Mouse (Mus musculus): ENCODE measurements around the gene Ncapd2. TPM values are rescaled to one million over a fixed set of nuclear protein-coding genes. Genes with fewer than 3 reads are reported as not detected.

Ncapd2 gene
- polyA plus RNA-seq, 1 experiment from 2014 or later, result 66.1 TPM

DNA sequence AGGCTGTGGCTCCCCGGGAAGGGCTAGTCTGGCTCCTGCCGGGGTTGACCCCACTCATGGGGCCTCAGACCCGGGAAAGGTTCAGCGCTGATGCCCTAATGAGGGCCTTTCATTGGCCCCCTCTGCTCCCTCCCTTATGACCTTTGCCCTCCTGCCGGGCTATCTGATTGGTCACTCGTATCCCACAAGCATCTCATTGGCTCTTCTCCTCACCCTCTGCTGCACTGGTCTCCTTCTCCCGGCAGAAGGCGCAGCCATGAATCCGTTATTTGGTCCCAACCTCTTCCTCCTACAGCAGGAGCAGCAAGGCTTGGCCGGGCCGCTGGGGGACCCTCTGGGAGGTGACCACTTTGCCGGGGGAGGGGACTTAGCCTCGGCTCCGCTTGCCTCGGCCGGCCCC lies 46.5 kb downstream of the Ncapd2 start, which contains the start of gene Iffo1:
Gene Iffo1 (plus strand): TSS at position 241 of the 400 bp plus-strand sequence.
- H3K9me3 ChIP-seq (replicated peaks), result no peaks in the 10 kb centered on the region
- H3K9ac ChIP-seq, result peak within 1 kb of the TSS; percentile 81
- H3K4me1 ChIP-seq (replicated peaks), result peaks cover 52% of the 10 kb centered on the region
- peak within 1 kb of the TSS; percentile 74 for H3K4me3 ChIP-seq
- WGBS, result 1% methylated on average over 16 of the region's 16 CpGs
- ATAC-seq (replicated peaks; ENCODE audit: insufficient number of reproducible peaks, insufficient read depth, low FRiP score, low read depth), result peak; percentile 77
- H3K36me3 ChIP-seq, result peaks cover 32% of the 10 kb centered on the region
- H3K4me2 ChIP-seq, result peak within 1 kb of the TSS; percentile 75
- H3K27ac ChIP-seq, result peak within 1 kb of the TSS; percentile 95
- H3K27me3 ChIP-seq, result no peaks in the 10 kb centered on the region

DNA sequence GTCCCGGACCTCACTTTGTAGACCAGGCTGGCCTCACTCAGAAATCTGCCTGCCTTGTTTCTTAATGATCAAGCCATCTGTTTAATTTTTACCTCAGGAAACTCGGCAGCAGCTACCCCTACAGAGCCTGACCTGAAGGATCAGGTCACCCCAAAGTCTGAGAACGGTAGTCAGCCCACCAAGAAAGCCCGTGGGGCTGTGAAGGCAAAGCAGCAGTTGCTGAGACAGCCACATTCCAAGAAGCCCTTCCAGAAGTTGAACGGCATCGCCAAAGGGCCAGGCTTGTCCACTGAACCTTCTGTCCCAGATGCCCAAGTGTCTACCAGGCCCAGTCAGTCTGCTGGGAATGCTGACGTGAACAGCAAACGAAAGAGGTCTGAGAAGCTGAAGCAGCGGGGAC lies 47.6 kb downstream of the Ncapd2 start:
- peaks cover 43% of the 10 kb centered on the region for H3K36me3 ChIP-seq
- 81% methylated on average over 9 of the region's 9 CpGs for WGBS
- no peak overlapping the region for H3K4me3 ChIP-seq
- no peak overlapping the region for H3K27ac ChIP-seq
- no peak overlapping the region for H3K4me2 ChIP-seq
- no peak overlapping the region for H3K9ac ChIP-seq
- no peaks in the 10 kb centered on the region for H3K9me3 ChIP-seq (replicated peaks)
- peaks cover 42% of the 10 kb centered on the region for H3K4me1 ChIP-seq (replicated peaks)
- no peak for ATAC-seq (replicated peaks; ENCODE audit: insufficient number of reproducible peaks, insufficient read depth, low FRiP score, low read depth)
- H3K27me3 ChIP-seq, result no peaks in the 10 kb centered on the region

DNA sequence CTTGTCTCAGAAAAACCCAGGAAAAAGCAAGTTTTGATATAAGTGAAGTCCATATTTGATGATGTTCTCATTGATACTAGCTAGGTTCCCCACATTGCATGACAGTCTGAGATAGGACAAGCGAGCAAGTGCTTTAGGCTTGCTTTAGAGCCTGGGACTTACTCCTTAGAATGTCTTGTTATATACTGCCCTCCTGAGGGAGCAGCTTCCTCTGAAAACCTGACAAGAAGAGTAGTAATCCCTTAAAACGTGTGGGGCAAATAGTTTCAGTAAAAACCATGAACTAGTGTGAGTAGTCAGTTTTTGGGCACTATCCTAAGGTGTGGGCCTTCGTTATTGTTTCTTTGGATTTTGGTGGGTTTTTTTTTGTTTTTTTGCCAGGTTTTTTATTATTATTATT lies 48.4 kb downstream of the Ncapd2 start:
- H3K9me3 ChIP-seq (replicated peaks), result no peaks in the 10 kb centered on the region

DNA sequence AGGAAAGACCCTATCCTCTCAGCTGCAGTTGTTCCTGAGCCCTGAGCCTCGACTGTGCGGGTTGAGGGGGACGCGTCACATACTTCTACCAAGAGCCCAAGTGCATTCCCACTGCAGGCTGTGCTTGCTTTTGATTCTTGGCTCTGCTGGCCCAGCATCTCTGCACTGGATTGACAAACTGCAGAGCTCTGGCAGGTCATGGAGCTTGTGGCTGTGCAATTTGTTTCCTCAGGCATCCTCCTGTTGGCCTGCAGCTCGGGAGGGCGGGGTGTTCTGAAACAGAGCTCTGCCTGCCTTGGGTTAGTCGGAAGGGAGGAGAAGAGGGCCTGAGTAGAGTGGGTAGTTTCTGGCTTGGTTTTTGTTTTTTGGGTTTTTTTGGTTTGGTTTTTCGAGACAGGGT lies 49.1 kb downstream of the Ncapd2 start:
- Histone ChIP-seq H3K27me3 (no peaks in the 10 kb centered on the region), H3K4me3 (no peak overlapping the region), H3K27ac (no peak overlapping the region), H3K9me3 (replicated peaks) (no peaks in the 10 kb centered on the region), H3K9ac (no peak overlapping the region), H3K4me2 (no peak overlapping the region), H3K36me3 (peaks cover 57% of the 10 kb centered on the region), H3K4me1 (replicated peaks) (peaks cover 27% of the 10 kb centered on the region)
- no peak for ATAC-seq (replicated peaks; ENCODE audit: insufficient number of reproducible peaks, insufficient read depth, low FRiP score, low read depth)
- 88% methylated on average over 8 of the region's 8 CpGs for WGBS

More for the DNA sequence above, 48.4 kb downstream of the Ncapd2 start:
- Histone ChIP-seq H3K4me3 (no peak overlapping the region), H3K4me1 (replicated peaks) (peaks cover 34% of the 10 kb centered on the region), H3K9ac (no peak overlapping the region), H3K27me3 (no peaks in the 10 kb centered on the region), H3K36me3 (peaks cover 50% of the 10 kb centered on the region), H3K27ac (no peak overlapping the region), H3K4me2 (no peak overlapping the region)
- WGBS, result 74% methylated on average over 3 of the region's 3 CpGs
- ATAC-seq (replicated peaks; ENCODE audit: insufficient number of reproducible peaks, insufficient read depth, low FRiP score, low read depth), result no peak

DNA sequence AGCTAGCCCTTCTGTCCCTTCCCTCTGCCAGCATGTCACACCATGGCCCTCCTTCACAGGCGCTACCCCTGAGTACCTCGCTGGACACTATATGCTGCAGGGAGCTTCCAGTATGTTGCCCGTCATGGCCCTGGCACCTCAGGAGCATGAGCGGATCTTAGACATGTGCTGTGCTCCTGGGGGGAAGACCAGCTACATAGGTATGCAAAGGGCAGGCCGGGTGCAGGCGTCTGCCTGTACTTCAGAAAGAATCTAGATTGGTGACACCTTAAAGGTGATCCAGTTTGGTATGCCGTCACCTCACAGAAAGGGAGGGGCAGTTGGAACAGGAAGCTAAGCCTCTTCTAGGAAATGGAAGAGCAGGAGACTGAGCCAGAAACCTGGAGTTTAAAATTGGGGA lies 51.8 kb downstream of the Ncapd2 start:
- Histone ChIP-seq H3K4me3 (no peak overlapping the region), H3K9ac (no peak overlapping the region), H3K4me1 (replicated peaks) (peaks cover 5% of the 10 kb centered on the region), H3K27ac (no peak overlapping the region), H3K27me3 (no peaks in the 10 kb centered on the region), H3K36me3 (peaks cover 82% of the 10 kb centered on the region), H3K9me3 (replicated peaks) (no peaks in the 10 kb centered on the region), H3K4me2 (no peak overlapping the region)
- ATAC-seq (replicated peaks; ENCODE audit: insufficient number of reproducible peaks, insufficient read depth, low FRiP score, low read depth), result no peak
- 90% methylated on average over 7 of the region's 7 CpGs for WGBS

DNA sequence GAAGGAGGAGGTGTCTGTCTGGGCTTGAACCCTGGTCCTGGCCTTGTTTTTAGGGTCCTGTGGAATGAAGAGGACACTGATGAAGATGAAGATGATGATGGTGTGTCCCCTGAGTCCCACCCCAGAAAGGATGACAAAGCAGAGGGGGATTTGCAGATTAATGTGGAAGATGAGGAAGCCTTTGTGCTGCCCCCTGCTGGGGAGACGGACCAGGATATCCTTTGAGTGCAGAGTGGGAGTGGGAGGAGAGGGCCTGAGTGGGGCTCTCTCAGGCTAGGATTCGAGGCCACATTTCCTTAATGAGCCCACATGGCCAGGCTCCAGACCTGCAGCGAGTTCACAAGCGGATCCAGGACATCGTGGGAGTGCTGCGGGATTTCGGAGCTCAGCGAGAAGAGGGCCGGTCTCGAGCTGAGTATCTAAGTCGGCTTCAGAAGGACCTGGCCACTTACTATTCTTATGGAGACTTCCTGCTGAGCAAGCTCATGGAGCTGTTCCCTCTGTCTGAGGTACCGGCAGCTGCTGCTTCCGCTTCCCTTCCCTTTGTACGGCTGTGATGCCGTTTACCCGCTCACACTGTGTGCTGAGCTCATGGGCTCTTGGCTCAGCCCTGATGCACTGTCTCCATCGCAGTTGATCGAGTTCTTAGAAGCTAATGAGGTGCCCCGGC lies 54.4 kb downstream of the Ncapd2 start:
- Histone ChIP-seq H3K27me3 (no peaks in the 10 kb centered on the region), H3K36me3 (peaks cover 87% of the 10 kb centered on the region), H3K9me3 (replicated peaks) (no peaks in the 10 kb centered on the region), H3K4me1 (replicated peaks) (peaks cover 14% of the 10 kb centered on the region), H3K4me3 (no peak overlapping the region), H3K27ac (no peak overlapping the region), H3K9ac (no peak overlapping the region), H3K4me2 (no peak overlapping the region)
- no peak for ATAC-seq (replicated peaks; ENCODE audit: insufficient number of reproducible peaks, insufficient read depth, low FRiP score, low read depth)
- WGBS, result 88% methylated on average over 19 of the region's 19 CpGs

DNA sequence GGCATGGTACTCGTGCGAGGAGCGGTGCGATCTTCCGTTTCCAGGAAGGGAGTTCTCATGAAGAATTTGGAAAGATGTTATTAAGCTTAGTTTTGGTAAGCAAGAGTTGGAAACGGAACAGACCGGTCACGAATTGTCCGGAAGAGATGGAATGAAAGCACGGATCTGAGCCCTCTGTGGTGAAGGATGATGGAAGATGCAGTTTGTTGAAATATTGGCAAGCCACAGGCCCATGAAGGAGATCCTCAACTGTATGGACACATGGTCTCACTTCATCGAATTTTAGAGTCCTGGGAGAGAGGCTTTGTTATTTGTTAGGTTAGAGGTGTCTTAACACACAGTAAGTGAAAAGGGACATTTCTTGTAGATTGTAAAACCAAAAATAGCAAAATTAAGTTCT lies 59.0 kb downstream of the Ncapd2 start:
- Histone ChIP-seq H3K9ac (peak overlapping the region; percentile 72), H3K4me3 (peak overlapping the region; percentile 68), H3K27me3 (no peaks in the 10 kb centered on the region), H3K27ac (no peak overlapping the region), H3K4me2 (peak overlapping the region; percentile 92), H3K4me1 (replicated peaks) (peaks cover 18% of the 10 kb centered on the region), H3K36me3 (peaks cover 66% of the 10 kb centered on the region), H3K9me3 (replicated peaks) (no peaks in the 10 kb centered on the region)
- WGBS, result 3% methylated on average over 11 of the region's 11 CpGs
- no peak for ATAC-seq (replicated peaks; ENCODE audit: insufficient number of reproducible peaks, insufficient read depth, low FRiP score, low read depth)

DNA sequence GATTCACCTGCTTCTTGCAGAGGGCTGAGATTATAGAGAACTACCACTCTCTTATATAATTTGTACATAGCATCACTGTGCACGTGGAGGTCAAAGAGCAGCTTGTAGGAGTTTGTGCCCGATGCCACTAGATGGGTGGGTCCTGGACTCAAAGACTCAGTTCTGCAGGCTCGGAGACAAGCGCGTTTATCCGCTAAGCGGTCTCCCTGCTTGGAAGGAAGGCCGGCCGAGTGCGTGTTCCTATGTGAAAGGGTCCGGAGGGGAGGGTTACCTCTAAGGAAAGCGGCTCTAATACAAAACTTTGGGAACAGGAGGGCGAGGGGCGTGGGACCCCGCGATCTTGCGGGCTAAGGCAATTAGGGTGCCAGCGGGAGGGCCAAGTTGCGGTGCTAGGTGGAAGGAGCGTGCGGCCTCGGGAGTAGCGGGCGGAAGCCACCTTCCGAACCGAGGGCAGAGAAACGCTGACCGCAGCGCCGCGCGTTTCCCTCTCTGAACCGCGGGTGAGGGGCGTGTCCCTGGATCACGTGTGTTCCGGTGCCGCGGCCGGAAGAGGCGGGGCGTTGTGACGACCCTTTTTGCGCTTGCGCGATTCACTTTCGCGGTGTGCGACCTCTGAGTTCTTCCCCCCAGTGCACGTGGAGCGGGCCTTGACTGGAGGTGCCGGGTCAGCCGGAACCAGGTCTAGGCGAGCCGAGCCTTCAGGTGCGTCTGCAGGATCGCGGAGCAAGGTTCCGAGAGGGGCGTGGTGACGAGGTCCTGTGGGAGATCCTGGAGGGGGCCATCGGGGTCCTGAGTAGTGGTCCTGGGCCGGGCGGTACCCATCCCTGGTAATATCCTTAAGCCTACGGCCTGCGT lies 60.0 kb downstream of the Ncapd2 start, which contains the start of gene Nop2:
Gene Nop2 (plus strand): TSS at position 608 of the 855 bp plus-strand sequence.
- WGBS, result under 1% methylated on average over 66 of the region's 66 CpGs
- ATAC-seq (replicated peaks; ENCODE audit: insufficient number of reproducible peaks, insufficient read depth, low FRiP score, low read depth), result peak; percentile 93
- Histone ChIP-seq H3K4me2 (peak within 1 kb of the TSS; percentile 92), H3K9me3 (replicated peaks) (no peaks in the 10 kb centered on the region), H3K9ac (peak within 1 kb of the TSS; percentile 72), H3K27me3 (no peaks in the 10 kb centered on the region), H3K4me1 (replicated peaks) (peaks cover 18% of the 10 kb centered on the region), H3K27ac (peak within 1 kb of the TSS; percentile 90), H3K4me3 (peak within 1 kb of the TSS; percentile 68), H3K36me3 (peaks cover 67% of the 10 kb centered on the region)

DNA sequence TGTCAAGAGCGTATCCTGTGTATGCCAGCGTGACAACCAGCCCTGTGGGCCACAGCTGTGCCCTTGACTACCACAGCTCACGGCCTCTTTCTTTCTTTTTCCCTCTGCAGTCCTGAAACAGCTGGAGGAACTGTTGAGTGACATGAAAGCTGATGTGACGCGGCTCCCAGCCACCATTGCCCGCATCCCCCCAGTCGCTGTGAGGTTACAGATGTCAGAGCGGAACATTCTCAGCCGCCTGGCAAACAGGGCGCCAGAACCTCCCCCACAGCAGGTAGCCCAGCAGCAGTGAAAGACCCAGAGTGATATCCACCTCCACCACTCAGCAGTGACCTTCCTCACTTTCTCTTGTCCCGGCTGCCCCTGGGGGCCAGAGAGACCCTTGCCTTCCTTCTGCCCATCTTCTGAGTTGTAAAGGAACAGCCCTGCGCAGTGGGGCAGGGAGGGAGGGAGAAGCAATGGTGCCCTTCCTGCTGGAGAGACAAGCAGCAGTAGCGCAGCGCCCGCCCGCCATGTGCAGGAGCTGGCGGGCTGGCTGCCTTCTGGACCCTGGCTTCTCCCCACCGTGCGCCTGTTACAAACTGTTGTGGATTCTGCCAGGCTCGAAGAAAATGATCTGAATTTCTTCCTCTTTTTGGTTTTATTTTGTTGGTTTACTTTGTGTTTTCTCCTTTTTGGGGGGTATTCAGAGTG lies 61.6 kb downstream of the Ncapd2 start:
- H3K4me3 ChIP-seq, result no peak overlapping the region
- 83% methylated on average over 20 of the region's 20 CpGs for WGBS
- H3K4me1 ChIP-seq (replicated peaks), result peaks cover 18% of the 10 kb centered on the region
- no peaks in the 10 kb centered on the region for H3K27me3 ChIP-seq
- no peak overlapping the region for H3K27ac ChIP-seq
- H3K4me2 ChIP-seq, result no peak overlapping the region
- H3K36me3 ChIP-seq, result peaks cover 68% of the 10 kb centered on the region
- H3K9ac ChIP-seq, result no peak overlapping the region
- no peak for ATAC-seq (replicated peaks; ENCODE audit: insufficient number of reproducible peaks, insufficient read depth, low FRiP score, low read depth)
- H3K9me3 ChIP-seq (replicated peaks), result no peaks in the 10 kb centered on the region

DNA sequence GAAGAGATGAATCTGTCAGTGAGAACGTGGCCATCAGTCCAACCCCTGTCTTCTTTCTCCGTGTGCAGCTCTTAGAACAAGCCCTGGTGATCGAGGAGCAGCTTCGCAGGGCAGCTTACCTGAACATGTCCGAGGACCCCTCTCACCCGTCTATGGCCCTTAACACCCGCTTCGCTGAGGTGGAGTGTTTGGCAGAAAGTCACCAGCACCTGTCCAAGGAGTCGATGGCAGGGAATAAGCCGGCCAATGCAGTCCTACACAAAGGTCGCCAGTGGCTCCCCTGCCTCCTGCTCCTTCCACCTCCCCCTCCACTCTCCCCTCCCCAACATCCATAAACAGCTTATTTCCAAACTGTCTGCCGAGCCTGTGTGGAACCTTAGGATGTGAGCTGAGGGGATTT lies 62.8 kb downstream of the Ncapd2 start:
- H3K36me3 ChIP-seq, result peaks cover 68% of the 10 kb centered on the region
- WGBS, result 86% methylated on average over 12 of the region's 12 CpGs
- peaks cover 18% of the 10 kb centered on the region for H3K4me1 ChIP-seq (replicated peaks)
- H3K4me2 ChIP-seq, result no peak overlapping the region
- no peak overlapping the region for H3K4me3 ChIP-seq
- no peak overlapping the region for H3K9ac ChIP-seq
- H3K27ac ChIP-seq, result no peak overlapping the region
- ATAC-seq (replicated peaks; ENCODE audit: insufficient number of reproducible peaks, insufficient read depth, low FRiP score, low read depth), result no peak
- no peaks in the 10 kb centered on the region for H3K27me3 ChIP-seq
- no peaks in the 10 kb centered on the region for H3K9me3 ChIP-seq (replicated peaks)

DNA sequence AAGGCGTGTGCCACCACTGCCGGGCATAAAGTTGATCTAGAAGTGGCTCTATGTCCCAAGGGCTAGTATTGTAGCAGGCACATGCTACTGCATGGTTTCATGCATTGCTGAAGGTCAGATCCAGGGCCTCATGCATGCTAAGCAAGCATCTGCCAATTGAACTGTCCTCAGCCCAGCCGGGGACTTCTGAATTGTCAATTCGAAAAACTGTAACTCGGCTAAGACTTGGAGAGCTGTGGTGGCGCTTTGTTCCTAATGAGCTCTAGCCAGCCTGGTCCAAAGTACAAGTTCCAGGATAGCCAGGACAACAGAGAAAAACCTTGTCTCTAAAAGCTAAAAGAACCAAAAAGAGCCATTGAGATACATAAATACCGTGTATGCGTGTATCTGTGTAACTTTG lies 72.1 kb downstream of the Ncapd2 start:
- Histone ChIP-seq H3K9me3 (replicated peaks) (no peaks in the 10 kb centered on the region), H3K9ac (no peak overlapping the region), H3K4me1 (replicated peaks) (no peaks in the 10 kb centered on the region), H3K27me3 (no peaks in the 10 kb centered on the region), H3K27ac (no peak overlapping the region), H3K4me2 (no peak overlapping the region), H3K36me3 (peaks cover 95% of the 10 kb centered on the region), H3K4me3 (no peak overlapping the region)
- no peak for ATAC-seq (replicated peaks; ENCODE audit: insufficient number of reproducible peaks, insufficient read depth, low FRiP score, low read depth)
- WGBS, result 91% methylated on average over 8 of the region's 8 CpGs

Measured in heart, embryonic 15.5 days (tissue).